Mouse (Mus musculus) hindbrain, embryonic 11.5 days (tissue): ENCODE results near the gene Hoxb3. TPM values are rescaled to one million over a fixed set of nuclear protein-coding genes. Genes with fewer than 3 reads are reported as not detected.
A peak's percentile ranks its signal among the peaks of the same experiment; 100 is the strongest.

Experiments used
- ATAC-seq: fragments of 200-750 bp; cut with Nextera tagmentation; 2 replicates; pipeline ENCODE4 v1.8.0; 2017; ENCODE audit warnings: mild to moderate bottlenecking, moderate TSS enrichment, moderate library complexity; ENCODE audit not compliant: low FRiP score
- DNase-seq: peaks from one replicate; pipeline ENCODE4 v3.0.0-alpha.2; 2015; ENCODE audit warnings: low spot score
- H3K27ac ChIP-seq: fragments of 300-500 bp; sonication (generic); 2 replicates; pipeline ENCODE4 v1.5.1; 2014; ENCODE audit warnings: mild to moderate bottlenecking, low read depth, low read length
- H3K27me3 ChIP-seq: fragments of 300-500 bp; sonication (generic); 2 replicates; pipeline ENCODE4 v1.6.1; 2014; ENCODE audit warnings: mild to moderate bottlenecking, low read length, moderate library complexity, mixed read lengths; ENCODE audit not compliant: control insufficient read depth, insufficient read depth
- H3K36me3 ChIP-seq: fragments of 300-500 bp; sonication (generic); 2 replicates; pipeline ENCODE4 v1.6.1; 2014; ENCODE audit warnings: mild to moderate bottlenecking, low read length, moderate library complexity, mixed read lengths; ENCODE audit not compliant: control insufficient read depth, insufficient read depth
- H3K4me1 ChIP-seq: fragments of 300-500 bp; sonication (generic); replicated peaks from 2 replicates; pipeline ENCODE4 v1.6.1; 2014; ENCODE audit warnings: low read length, mixed read lengths; ENCODE audit not compliant: control insufficient read depth, insufficient read depth
- H3K4me2 ChIP-seq: fragments of 300-500 bp; sonication (generic); replicated peaks from 2 replicates; pipeline ENCODE4 v1.6.1; 2014; ENCODE audit warnings: mild to moderate bottlenecking, low read depth, low read length
- H3K4me3 ChIP-seq: fragments of 300-500 bp; sonication (generic); 2 replicates; pipeline ENCODE4 v1.5.1; 2014; ENCODE audit warnings: low read depth, low read length
- H3K9ac ChIP-seq: fragments of 300-500 bp; sonication (generic); 2 replicates; pipeline ENCODE4 v1.6.1; 2014; ENCODE audit warnings: low read depth, low read length
- H3K9me3 ChIP-seq: fragments of 300-500 bp; sonication (generic); 2 replicates; pipeline ENCODE4 v1.6.1; 2016; ENCODE audit warnings: low read length; ENCODE audit not compliant: control insufficient read depth
- WGBS: fragments of 180-500 bp; shearing (Covaris S2); extraction: QIAGEN DNeasy Blood & Tissue Kit; methylation state at CpG from one replicate; pipeline ENCODE4 v1.1.7; 2014; 5-methylcytosine and 5-hydroxymethylcytosine counted together
- polyA plus RNA-seq: library from polyadenylated mRNA; unstranded; fragments of >200 nt; fragmentation: Nextera tagmentation; extraction: Ambion mirVana; gene quantifications from 2 replicates; pipeline ENCODE4 v1.2.1, GENCODE M21; 2014

The Hoxb3 gene
- polyA plus RNA-seq, 1 experiment from 2014 or later, result 13.1 TPM

DNA sequence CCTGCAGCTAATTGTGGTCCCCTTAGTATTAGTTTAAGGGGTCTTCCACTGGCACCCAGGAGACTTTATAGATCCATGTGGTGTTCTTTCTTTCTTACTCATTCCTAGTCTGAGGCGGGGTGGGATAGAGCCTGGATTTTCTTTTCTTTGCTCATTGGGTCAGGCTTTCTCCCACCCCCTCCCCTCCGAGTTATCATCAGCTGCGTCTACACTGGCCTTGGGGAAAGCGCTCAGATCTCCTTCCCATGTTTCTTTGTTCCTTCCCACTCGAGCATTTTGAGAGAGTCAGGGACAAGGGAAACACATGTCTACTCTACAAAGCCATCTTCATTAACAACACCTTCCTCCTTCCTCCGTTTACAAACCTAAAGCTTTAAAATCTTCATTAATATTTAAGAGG is 13.9 kb downstream of the Hoxb3 start:
- Histone ChIP-seq H3K4me1 (no peaks in the 10 kb centered on the region; the same call in 1 of the 2 replicates), H3K27ac (peak overlapping the region; percentile 98), H3K4me2 (peak overlapping the region; percentile 79), H3K9me3 (no peaks in the 10 kb centered on the region), H3K4me3 (peak overlapping the region; percentile 56), H3K27me3 (peaks cover 81% of the 10 kb centered on the region), H3K36me3 (no peaks in the 10 kb centered on the region), H3K9ac (peak overlapping the region; percentile 75)
- ATAC-seq (no peak), DNase-seq (no peak)
- WGBS, result 2% methylated on average over 6 of the region's 6 CpGs

GRCm38 (mm10) chr11:96338957-96339855 is 16.1 kb downstream of the Hoxb3 start:
- ATAC-seq, result no peak
- Histone ChIP-seq H3K4me1 (no peaks in the 10 kb centered on the region; the same call in 1 of the 2 replicates), H3K4me3 (peak overlapping the region; percentile 56), H3K9me3 (no peaks in the 10 kb centered on the region), H3K9ac (peak overlapping the region; percentile 75), H3K36me3 (no peaks in the 10 kb centered on the region), H3K27ac (peak overlapping the region; percentile 98), H3K27me3 (peaks cover 77% of the 10 kb centered on the region), H3K4me2 (peak overlapping the region; percentile 79)
- DNase-seq, result no peak
- WGBS, result 11% methylated on average over 7 of the region's 7 CpGs

DNA sequence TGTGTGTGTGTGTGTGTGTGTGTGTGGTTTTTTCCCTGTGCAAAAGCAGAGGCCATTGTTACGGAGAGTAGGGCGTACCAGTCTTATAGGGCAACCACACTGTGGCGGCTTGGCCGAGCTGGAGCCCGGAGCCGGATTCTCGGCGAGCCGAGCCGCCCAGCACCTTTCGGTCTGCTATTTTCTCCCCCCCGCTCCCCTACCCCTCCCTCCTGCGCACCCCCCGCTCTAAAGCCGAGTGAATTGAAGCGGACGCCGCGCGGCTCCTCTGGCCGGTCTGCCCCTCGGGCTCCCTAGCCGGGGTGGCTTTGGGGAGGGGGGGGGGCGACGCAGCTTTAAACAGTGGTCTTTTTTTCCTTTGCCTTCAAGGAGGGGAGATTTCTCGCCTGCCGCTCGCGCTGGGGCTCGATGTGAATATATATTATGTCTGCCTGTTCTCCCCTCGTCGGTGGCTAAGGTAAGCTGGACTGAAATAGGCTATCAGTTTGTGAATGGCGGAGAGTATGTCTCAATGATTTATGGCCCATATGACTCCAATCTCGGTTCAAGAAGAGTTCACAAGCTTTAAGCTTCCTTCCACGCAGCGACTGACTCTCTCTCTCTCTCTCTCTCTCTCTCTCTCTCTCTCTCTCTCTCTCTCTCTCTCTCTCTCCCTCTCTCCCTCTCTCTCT is 17.7 kb downstream of the Hoxb3 start:
- Histone ChIP-seq H3K36me3 (no peaks in the 10 kb centered on the region), H3K4me3 (peak overlapping the region; percentile 56), H3K9ac (peak overlapping the region; percentile 75), H3K4me1 (peaks cover under 1% of the 10 kb centered on the region; the same call in 1 of the 2 replicates), H3K27ac (peak overlapping the region; percentile 98), H3K4me2 (peak overlapping the region; percentile 79), H3K27me3 (peaks cover 76% of the 10 kb centered on the region), H3K9me3 (no peaks in the 10 kb centered on the region)
- ATAC-seq (peak; percentile 68), DNase-seq (no peak)
- WGBS, result 0% methylated on average over 35 of the region's 36 CpGs

GRCm38 (mm10) chr11:96341701-96342575 is 18.8 kb downstream of the Hoxb3 start:
- no peak for ATAC-seq
- peak overlapping the region; percentile 79 for H3K4me2 ChIP-seq
- H3K4me3 ChIP-seq, result peak overlapping the region; percentile 56
- DNase-seq, result no peak
- peak overlapping the region; percentile 98 for H3K27ac ChIP-seq
- H3K36me3 ChIP-seq, result no peaks in the 10 kb centered on the region
- H3K27me3 ChIP-seq, result peaks cover 73% of the 10 kb centered on the region
- H3K4me1 ChIP-seq, result peaks cover 5% of the 10 kb centered on the region; the same call in 1 of the 2 replicates
- whole genome bisulfite sequencing, result under 1% methylated on average over 40 of the region's 40 CpGs
- peak overlapping the region; percentile 93 for H3K9ac ChIP-seq
- no peaks in the 10 kb centered on the region for H3K9me3 ChIP-seq

- no peaks in the 10 kb centered on the region for H3K9me3 ChIP-seq
- H3K27ac ChIP-seq, result peak overlapping the region; percentile 98
- H3K36me3 ChIP-seq, result no peaks in the 10 kb centered on the region
- H3K9ac ChIP-seq, result peak overlapping the region; percentile 93
- H3K4me3 ChIP-seq, result peak overlapping the region; percentile 56
- DNase-seq (no peak), ATAC-seq (no peak)
- peaks cover 73% of the 10 kb centered on the region for H3K27me3 ChIP-seq
- peaks cover 5% of the 10 kb centered on the region; the same call in 1 of the 2 replicates for H3K4me1 ChIP-seq
- peak overlapping the region; percentile 79 for H3K4me2 ChIP-seq
- WGBS, result 2% methylated on average over 4 of the region's 4 CpGs
Observed at GRCm38 (mm10) chr11:96342576-96342930, 19.4 kb downstream of the Hoxb3 start.

DNA sequence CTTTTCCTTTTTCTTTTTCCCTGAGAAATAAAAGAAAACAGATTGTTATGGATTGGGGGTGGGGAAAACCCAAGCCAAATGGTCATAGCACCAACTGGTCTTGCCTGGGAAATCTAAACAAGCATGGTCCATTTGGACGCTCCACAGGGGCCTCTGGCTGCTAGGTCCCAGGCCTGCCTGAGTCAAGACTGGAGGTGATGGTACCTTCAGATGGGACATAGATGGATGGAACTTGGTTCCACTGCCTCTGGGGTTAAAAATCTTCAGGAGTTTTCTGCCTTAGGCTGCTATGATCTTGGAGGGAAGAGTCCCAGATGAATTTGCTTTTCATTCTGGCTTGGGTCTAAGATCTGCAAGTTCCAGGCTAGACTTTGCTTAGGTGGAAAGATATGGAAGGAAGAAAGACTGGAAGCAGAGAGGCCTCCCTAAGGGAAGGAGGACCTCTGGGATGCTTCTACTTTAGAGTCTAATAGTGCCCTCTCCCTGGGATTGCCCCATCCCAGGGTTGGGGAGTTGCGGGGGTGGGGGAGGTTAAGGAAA is 20.1 kb downstream of the Hoxb3 start:
- Histone ChIP-seq H3K4me2 (peak overlapping the region; percentile 79), H3K36me3 (no peaks in the 10 kb centered on the region), H3K4me3 (peak overlapping the region; percentile 56), H3K27ac (peak overlapping the region; percentile 98), H3K9ac (peak overlapping the region; percentile 93), H3K9me3 (no peaks in the 10 kb centered on the region), H3K4me1 (peaks cover 5% of the 10 kb centered on the region; the same call in 1 of the 2 replicates), H3K27me3 (peaks cover 71% of the 10 kb centered on the region)
- WGBS, result 5% methylated on average over 2 of the region's 2 CpGs
- ATAC-seq (no peak), DNase-seq (no peak)

- no peaks in the 10 kb centered on the region for H3K36me3 ChIP-seq
- 3% methylated on average over 36 of the region's 40 CpGs for WGBS
- H3K4me3 ChIP-seq, result peak overlapping the region; percentile 56
- H3K9me3 ChIP-seq, result no peaks in the 10 kb centered on the region
- ATAC-seq, result peak; percentile 43; the same call in 1 of the 2 replicates
- H3K27me3 ChIP-seq, result peaks cover 65% of the 10 kb centered on the region
- DNase-seq, result peak; percentile 75
- H3K27ac ChIP-seq, result peak overlapping the region; percentile 98
- H3K4me2 ChIP-seq, result peak overlapping the region; percentile 79
- peak overlapping the region; percentile 93 for H3K9ac ChIP-seq
- peaks cover 5% of the 10 kb centered on the region; the same call in 1 of the 2 replicates for H3K4me1 ChIP-seq
Observed at GRCm38 (mm10) chr11:96344061-96344877, 21.1 kb downstream of the Hoxb3 start.
